Mouse (Mus musculus) erythroblast, embryonic 14.5 days (primary cell): ENCODE measurements around the gene Nkd1.

ENCODE experiments used
- GATA1 ChIP-seq: IDR thresholded peaks from 2 replicates; pipeline ENCODE4 v1.6.1; 2012; ENCODE audit warnings: low read length, inconsistent platforms, mixed read lengths
- TAL1 ChIP-seq: IDR thresholded peaks from 3 replicates; pipeline ENCODE4 v1.6.1; 2012; ENCODE audit warnings: low read length, inconsistent platforms, mixed read lengths

DNA sequence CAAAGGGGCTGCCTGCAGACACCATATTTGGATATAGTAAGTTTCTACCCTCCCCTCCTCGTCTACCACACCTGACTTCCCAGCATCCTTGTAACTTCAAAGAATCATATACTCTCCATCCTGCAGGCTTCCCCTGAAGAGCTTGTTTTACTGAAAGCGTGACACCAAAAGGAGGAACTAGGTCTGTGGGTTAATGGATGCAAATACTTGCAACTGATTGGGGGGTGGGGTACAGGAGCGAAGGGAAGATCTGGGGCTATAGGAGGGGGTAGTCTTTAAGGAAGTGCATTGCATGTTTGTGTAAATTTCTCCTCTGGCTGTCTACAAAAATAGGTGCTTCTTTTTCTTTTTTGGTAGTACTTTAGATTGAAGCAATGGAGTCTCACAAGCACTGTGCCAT lies 105.3 kb downstream of the Nkd1 start:
- TF ChIP-seq GATA1 (no peak), TAL1 (no peak)
